Mouse (Mus musculus): ENCODE measurements around the gene Ing2. TPM values are rescaled to one million over a fixed set of nuclear protein-coding genes. Genes with fewer than 3 reads are reported as not detected.

Gene Ing2
- polyA plus RNA-seq, 1 experiment = 16.6 TPM

DNA sequence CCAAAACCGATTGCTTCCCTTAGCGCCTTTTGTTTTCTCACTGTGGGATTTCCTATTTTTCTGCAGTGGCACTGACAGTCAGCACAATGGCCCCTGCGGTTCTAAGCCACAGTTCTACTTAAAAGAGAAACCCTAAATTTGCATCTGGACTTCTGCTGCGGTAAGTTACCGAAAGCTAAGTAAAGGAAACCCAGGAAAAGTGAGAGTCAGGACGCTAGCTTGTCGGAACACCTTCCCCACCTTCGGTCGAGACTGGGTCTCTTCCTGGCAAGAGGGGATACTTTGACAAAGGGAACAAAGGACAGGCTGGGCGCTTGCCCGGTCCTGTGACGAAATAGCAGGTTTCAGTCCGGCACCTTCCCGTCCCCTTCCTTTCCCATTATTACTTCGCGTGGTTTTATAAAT lies 15.3 kb upstream of the Ing2 start:
- Histone ChIP-seq H3K27ac (ENCODE audit: control insufficient read depth, insufficient read depth, low read depth, low read length) (no peak overlapping the region), H3K4me1 (ENCODE audit: control insufficient read depth, insufficient read depth, low read length) (peaks cover 11% of the 10 kb centered on the region), H3K27me3 (ENCODE audit: control insufficient read depth, insufficient read depth, low read length) (no peaks in the 10 kb centered on the region), H3K4me3 (ENCODE audit: control insufficient read depth, low read depth, low read length) (peak overlapping the region; percentile 30), H3K36me3 (ENCODE audit: control insufficient read depth, insufficient read depth, low read length) (no peaks in the 10 kb centered on the region)
- no peak for TF ChIP-seq CTCF (IDR thresholded peaks at IDR 0.05; ENCODE audit: control insufficient read depth, insufficient read depth, insufficient replicate concordance, low read depth, low read length)
- TF ChIP-seq POLR2A (IDR thresholded peaks at IDR 0.05; ENCODE audit: control insufficient read depth, low read depth, low read length) = no peak

DNA sequence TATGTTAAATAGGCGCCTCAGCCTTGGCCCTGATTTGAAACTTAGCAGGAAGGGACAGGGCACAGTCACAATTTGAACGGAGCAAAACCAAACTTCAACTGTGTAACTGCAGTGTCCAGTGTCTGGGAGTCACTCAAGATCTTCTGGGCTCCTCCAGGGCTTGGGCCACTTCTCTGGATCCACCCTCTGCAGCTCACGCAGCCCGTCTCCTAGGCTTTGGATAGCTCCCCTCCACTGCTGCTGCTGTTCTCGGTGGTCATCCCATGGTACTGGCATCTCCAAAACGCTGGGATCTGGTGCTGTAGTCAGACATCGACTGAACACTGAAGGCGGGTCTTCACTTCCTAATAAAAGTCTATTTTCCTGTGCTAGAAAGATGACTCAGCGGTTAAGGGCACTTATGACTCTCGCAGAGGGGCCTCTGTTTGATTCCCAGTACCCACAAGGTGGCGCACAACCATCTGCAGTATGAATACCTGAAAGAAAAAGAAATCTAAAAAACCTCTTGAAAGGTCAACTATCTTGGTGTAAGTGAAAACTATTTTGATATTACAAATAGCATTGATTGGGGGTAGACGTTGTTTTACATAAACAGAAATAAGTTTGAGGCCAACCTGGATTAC lies 14.5 kb upstream of the Ing2 start:
- Histone ChIP-seq H3K27ac (ENCODE audit: control insufficient read depth, insufficient read depth, low read depth, low read length) (no peak overlapping the region), H3K4me3 (ENCODE audit: control insufficient read depth, low read depth, low read length) (no peak overlapping the region), H3K4me1 (ENCODE audit: control insufficient read depth, insufficient read depth, low read length) (peaks cover 11% of the 10 kb centered on the region), H3K36me3 (ENCODE audit: control insufficient read depth, insufficient read depth, low read length) (no peaks in the 10 kb centered on the region), H3K27me3 (ENCODE audit: control insufficient read depth, insufficient read depth, low read length) (no peaks in the 10 kb centered on the region)
- no peak for TF ChIP-seq CTCF (IDR thresholded peaks at IDR 0.05; ENCODE audit: control insufficient read depth, insufficient read depth, insufficient replicate concordance, low read depth, low read length)
- no peak for TF ChIP-seq POLR2A (IDR thresholded peaks at IDR 0.05; ENCODE audit: control insufficient read depth, low read depth, low read length)

DNA sequence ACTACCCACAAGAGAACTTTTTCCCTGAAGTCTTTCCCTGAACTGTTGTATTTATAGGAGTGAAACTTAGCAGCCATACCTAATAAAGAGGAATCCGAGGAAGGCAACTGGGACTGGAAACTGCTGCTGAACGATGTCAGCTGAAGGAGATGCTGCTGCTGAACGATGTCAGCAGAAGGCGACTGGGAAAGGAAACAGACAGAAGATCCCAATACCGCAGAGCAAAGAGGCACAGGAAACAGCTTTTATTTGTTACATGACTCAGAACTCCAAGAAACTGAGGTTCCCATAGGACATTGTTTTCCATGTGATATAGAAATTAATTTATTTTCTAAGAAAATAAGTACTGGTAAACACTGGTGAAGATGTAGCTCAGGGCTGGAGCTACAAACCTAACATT lies 9.1 kb upstream of the Ing2 start:
- H3K36me3 ChIP-seq (ENCODE audit: control insufficient read depth, insufficient read depth, low read length) = no peaks in the 10 kb centered on the region
- no peak overlapping the region for H3K4me3 ChIP-seq (ENCODE audit: control insufficient read depth, low read depth, low read length)
- no peaks in the 10 kb centered on the region for H3K27me3 ChIP-seq (ENCODE audit: control insufficient read depth, insufficient read depth, low read length)
- no peak for TF ChIP-seq CTCF (IDR thresholded peaks at IDR 0.05; ENCODE audit: control insufficient read depth, insufficient read depth, insufficient replicate concordance, low read depth, low read length)
- TF ChIP-seq POLR2A (IDR thresholded peaks at IDR 0.05; ENCODE audit: control insufficient read depth, low read depth, low read length) = no peak
- H3K27ac ChIP-seq (ENCODE audit: control insufficient read depth, insufficient read depth, low read depth, low read length) = no peak overlapping the region
- H3K4me1 ChIP-seq (ENCODE audit: control insufficient read depth, insufficient read depth, low read length) = no peaks in the 10 kb centered on the region

DNA sequence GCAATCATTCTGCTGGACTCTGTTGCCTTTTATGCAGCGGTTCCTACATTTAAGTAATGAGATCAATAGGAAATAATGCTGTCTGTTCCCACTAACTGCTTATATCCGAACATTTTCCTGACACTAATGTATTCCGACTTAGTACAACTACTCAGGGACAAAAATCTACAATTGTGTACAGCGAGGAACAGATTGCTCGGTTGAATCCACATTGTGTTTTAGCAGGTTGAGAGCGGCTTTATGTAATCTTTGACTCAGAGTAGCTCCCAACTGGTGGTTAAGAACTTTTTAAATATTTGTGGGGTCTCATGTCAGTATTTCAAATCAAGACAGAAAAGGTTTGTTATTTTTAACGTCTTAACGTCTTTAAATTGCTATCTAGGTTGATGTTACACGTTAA lies 8.6 kb upstream of the Ing2 start:
- Histone ChIP-seq H3K27me3 (ENCODE audit: control insufficient read depth, insufficient read depth, low read length) (no peaks in the 10 kb centered on the region), H3K27ac (ENCODE audit: control insufficient read depth, insufficient read depth, low read depth, low read length) (no peak overlapping the region), H3K36me3 (ENCODE audit: control insufficient read depth, insufficient read depth, low read length) (no peaks in the 10 kb centered on the region), H3K4me1 (ENCODE audit: control insufficient read depth, insufficient read depth, low read length) (no peaks in the 10 kb centered on the region), H3K4me3 (ENCODE audit: control insufficient read depth, low read depth, low read length) (no peak overlapping the region)
- TF ChIP-seq CTCF (IDR thresholded peaks at IDR 0.05; ENCODE audit: control insufficient read depth, insufficient read depth, insufficient replicate concordance, low read depth, low read length) (no peak), POLR2A (IDR thresholded peaks at IDR 0.05; ENCODE audit: control insufficient read depth, low read depth, low read length) (no peak)

DNA sequence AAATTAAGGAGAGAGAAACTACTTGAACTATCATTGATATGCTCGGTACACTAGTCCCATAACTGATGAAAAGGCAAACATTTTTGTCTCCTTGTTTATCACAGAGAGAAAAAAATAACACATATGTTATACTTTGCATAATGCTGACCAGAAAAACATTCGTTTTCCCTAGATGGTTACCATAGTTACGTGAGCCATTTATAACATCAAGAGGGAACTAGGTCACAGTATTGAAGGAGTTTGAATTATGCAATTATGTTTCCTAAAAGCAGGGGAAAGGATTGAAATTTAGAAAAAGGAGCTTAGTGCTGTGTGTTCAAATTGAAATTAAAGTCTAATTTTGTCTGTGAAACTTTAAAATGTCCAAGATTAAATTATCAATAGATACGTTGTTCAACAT lies 5.0 kb upstream of the Ing2 start:
- no peak overlapping the region for H3K4me3 ChIP-seq (ENCODE audit: control insufficient read depth, low read depth, low read length)
- peaks cover 2% of the 10 kb centered on the region; the same call in 1 of the 2 replicates for H3K4me1 ChIP-seq (ENCODE audit: control insufficient read depth, insufficient read depth, low read length)
- no peak overlapping the region for H3K27ac ChIP-seq (ENCODE audit: control insufficient read depth, insufficient read depth, low read depth, low read length)
- no peaks in the 10 kb centered on the region for H3K36me3 ChIP-seq (ENCODE audit: control insufficient read depth, insufficient read depth, low read length)
- H3K27me3 ChIP-seq (ENCODE audit: control insufficient read depth, insufficient read depth, low read length) = no peaks in the 10 kb centered on the region
- no peak for TF ChIP-seq CTCF (IDR thresholded peaks at IDR 0.05; ENCODE audit: control insufficient read depth, insufficient read depth, insufficient replicate concordance, low read depth, low read length)
- no peak for TF ChIP-seq POLR2A (IDR thresholded peaks at IDR 0.05; ENCODE audit: control insufficient read depth, low read depth, low read length)

DNA sequence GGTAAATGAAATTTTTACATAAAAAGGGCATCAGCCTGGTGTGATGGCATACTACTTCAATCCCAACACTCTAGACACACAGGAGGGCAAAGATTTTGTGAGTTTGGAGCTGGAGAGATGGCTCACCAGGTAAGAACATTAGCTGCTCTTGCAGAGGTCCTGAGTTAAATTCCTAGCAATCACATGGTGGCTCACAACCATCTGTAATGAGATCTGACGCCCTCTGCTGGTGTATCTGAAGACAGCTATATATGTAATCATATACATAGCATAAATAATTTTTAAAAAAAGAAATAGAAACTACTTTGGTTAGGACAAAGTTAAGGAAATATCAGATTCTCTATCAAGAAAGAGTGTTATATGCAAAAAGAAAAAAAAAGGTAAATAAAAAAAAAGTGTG lies 4.2 kb upstream of the Ing2 start:
- Histone ChIP-seq H3K36me3 (ENCODE audit: control insufficient read depth, insufficient read depth, low read length) (no peaks in the 10 kb centered on the region), H3K4me1 (ENCODE audit: control insufficient read depth, insufficient read depth, low read length) (peaks cover 2% of the 10 kb centered on the region; the same call in 1 of the 2 replicates), H3K27me3 (ENCODE audit: control insufficient read depth, insufficient read depth, low read length) (no peaks in the 10 kb centered on the region), H3K4me3 (ENCODE audit: control insufficient read depth, low read depth, low read length) (no peak overlapping the region), H3K27ac (ENCODE audit: control insufficient read depth, insufficient read depth, low read depth, low read length) (no peak overlapping the region)
- TF ChIP-seq CTCF (IDR thresholded peaks at IDR 0.05; ENCODE audit: control insufficient read depth, insufficient read depth, insufficient replicate concordance, low read depth, low read length) = no peak
- no peak for TF ChIP-seq POLR2A (IDR thresholded peaks at IDR 0.05; ENCODE audit: control insufficient read depth, low read depth, low read length)

DNA sequence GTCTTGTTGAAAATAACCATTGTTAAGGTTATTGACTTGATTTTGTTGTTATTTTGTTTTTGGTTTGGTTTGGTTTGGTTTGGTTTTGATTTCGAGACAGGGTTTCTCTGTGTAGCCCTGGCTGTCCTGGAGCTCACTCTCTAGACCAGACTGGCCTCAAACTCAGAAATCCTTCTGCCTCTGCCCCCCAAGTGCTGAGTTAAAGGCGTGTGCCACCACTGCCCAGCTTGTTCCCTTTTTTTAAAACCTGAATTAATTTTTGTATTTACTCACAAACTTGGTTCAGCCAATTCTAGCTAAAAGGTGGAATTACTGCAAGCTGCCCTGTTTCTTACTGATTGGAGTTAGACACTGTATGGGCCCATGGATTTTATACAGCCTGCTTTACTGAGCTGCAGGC lies 1.3 kb upstream of the Ing2 start:
- no peak overlapping the region; the same call in 1 of the 2 replicates for H3K27ac ChIP-seq (ENCODE audit: control insufficient read depth, insufficient read depth, low read depth, low read length)
- H3K4me1 ChIP-seq (ENCODE audit: control insufficient read depth, insufficient read depth, low read length) = peaks cover 6% of the 10 kb centered on the region; the same call in 1 of the 2 replicates
- H3K4me3 ChIP-seq (ENCODE audit: control insufficient read depth, low read depth, low read length) = peak overlapping the region; percentile 28; the same call in 1 of the 2 replicates
- TF ChIP-seq CTCF (IDR thresholded peaks at IDR 0.05; ENCODE audit: control insufficient read depth, insufficient read depth, insufficient replicate concordance, low read depth, low read length) = no peak
- TF ChIP-seq POLR2A (IDR thresholded peaks at IDR 0.05; ENCODE audit: control insufficient read depth, low read depth, low read length) = no peak
- H3K36me3 ChIP-seq (ENCODE audit: control insufficient read depth, insufficient read depth, low read length) = no peaks in the 10 kb centered on the region
- H3K27me3 ChIP-seq (ENCODE audit: control insufficient read depth, insufficient read depth, low read length) = no peaks in the 10 kb centered on the region
